Mouse (Mus musculus) bone marrow, adult 2 months (tissue): ENCODE measurements around the gene Fpr3.

Source experiments
- CTCF ChIP-seq: fragments of 200-500 bp; IDR thresholded peaks from 2 replicates; pipeline ENCODE4 v1.5.1; 2011; ENCODE audit warnings: low read length, control low read depth; ENCODE audit not compliant: control insufficient read depth, insufficient read depth
- POLR2A ChIP-seq: fragments of 200-500 bp; IDR thresholded peaks from 2 replicates; pipeline ENCODE4 v1.6.1; 2011; ENCODE audit warnings: low read depth, mild to moderate bottlenecking, control low read depth, low read length, borderline replicate concordance; ENCODE audit not compliant: control insufficient read depth

DNA sequence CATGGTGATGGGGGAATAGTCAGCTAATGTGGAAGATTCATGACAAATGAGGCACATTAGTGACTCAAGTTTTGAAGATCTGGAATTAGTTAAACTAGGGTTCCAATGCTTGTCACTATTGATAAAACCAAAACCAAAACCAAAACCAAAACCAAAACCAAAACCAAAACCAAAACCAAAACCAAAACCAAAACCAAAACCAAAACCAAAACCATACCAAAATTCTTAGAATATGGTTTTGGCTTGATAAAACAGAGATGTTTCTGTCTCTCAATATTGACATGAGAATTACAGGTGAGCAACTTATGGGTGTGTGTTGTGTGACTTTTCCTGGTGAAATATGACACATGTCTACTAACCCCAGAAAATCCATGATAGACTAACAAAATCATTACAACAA lies 30.1 kb downstream of the Fpr3 start:
- TF ChIP-seq CTCF (no peak), POLR2A (no peak)
